Mouse (Mus musculus) cerebellum, postnatal 10 days (tissue): ENCODE measurements around the gene Cog3.

ENCODE experiments used
- DNase-seq, 2 experiments: peaks; one replicate each; pipeline ENCODE4 v3.0.0; 2021; ENCODE audit warnings: mixed read lengths in 2 of 2

Cog3 gene

DNA sequence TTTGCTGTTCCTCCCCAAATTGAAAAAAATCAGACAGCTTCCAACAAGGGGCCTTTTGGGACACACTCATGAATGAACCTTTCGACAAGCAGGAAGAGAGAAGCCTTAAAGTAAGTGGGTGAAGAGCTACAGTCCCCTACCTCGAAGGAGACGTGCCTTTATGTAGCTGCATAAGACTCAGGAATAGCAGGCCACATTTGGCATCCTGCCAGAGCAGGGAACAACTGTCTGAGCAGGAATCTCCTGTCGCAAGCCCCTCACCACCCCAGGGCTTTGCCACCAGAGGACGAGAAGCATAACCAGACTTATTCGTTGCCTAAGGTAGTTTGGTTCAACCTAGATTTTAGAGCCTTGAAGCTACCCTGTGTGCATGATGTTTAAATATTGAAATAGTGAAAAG is 78.0 kb downstream of the Cog3 start:
- peak; percentile 25 to 28 for DNase-seq

DNA sequence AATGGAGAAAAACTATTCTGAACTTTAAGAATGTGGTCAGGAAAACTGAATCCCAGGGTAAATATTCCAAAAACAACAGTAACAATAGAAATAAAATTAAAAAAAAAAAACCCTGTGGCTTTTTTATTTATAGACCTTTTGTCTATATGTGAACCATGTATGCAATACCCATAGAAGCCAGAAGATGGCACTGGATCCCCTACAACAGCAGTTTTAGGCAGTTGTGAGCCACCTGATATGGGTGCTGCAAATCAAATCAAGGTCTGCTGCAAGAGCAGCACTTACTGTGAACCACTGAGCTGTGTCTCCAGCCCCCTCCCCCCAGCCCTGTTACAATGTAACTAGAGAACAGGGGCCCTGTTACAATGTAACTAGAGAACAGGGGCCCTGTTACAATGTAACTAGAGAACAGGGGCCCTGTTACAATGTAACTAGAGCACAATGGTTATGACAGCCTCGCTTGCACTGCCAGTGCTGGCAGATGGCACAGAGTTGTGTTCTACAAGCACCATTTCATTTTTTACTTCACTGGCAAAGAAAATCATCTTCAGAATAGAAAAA is 85.2 kb downstream of the Cog3 start:
- no peak for DNase-seq

DNA sequence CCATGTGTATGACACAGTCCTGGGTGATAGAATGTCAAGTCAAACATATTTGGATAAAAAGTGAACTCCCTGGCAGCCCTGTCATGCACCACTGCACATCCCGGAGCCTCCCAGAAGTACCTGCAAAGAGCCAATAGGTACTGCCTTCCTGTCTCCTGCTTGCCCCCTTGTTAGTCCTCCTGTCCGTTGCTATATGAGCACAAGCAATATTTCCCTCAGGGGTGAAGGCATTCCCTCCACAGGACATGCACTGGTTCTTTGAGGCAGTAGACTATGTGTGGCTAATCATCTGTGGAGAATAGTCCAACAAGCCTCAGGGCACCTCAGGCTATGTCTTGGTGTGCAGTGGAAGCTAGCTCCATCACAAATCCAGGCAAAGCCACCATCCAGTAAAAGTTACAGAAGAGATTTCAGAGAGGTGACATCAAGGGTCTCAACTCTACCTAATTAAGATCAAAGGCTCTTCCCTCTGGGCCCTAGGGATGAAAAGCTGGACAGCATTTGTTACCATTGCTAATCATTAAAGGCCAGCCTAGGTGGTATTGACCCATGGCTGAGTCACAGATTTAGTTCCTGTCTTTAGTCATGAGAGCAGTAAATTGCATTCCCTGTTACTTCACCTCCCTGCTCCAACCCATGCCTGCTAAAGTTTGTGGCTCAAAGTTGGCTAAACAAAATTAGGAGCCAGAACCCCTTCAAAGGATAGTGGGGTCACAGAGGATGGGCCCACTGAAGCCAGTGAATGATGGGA is 88.7 kb downstream of the Cog3 start:
- DNase-seq: no peak

DNA sequence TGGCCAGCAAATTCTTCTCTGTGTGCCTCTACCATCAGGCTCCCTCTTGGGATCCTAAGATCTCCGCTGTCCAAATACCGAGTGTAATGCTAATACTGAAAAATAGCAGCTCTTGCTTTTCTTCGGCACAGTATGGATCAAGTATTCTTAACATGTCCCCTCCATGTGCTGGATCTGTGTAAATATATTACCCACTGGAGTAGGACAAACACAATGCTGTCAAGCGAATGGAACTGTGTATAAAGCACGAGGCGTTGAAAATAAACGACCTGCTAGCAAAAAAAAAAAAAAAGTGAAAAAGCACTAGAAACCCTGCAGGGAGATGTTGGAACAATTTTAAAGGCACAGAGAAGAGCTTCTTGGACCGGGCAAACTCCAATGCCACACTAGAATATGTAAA is 92.8 kb downstream of the Cog3 start:
- DNase-seq: no peak

DNA sequence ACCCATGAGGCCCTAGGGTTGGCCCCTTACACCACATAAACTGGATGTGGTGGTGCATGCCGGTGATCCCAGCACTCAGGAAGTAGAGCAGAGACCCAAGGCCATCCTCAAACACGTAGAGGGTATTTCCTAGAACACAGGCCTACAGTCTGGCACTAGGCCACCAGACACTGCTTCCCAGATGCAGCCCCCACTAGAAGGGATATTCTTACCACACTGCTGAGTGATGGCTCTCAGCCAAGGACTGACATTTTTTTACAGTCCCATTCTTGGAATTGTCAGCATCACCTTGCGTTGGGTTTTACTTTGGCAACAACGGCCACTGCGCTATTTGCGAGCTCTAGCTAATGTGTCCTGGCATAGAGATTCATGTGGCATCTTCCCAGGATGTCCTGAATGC is 93.4 kb downstream of the Cog3 start:
- DNase-seq: peak; percentile 32 to 39
